Mouse (Mus musculus) A20 (cell line): ENCODE measurements at regions not wholly inside any gene's neighbourhood (a gene's known extent, or its start where the extent isn't known, plus 50 kb on each side); places are given as distances from the start of the nearest gene placed in this dataset.
"Not testable (repeated sequence)": the region's sequence is repeated elsewhere in the genome, so short reads cannot be mapped to it uniquely, and the experiment has no call there.

ENCODE experiments used
- DNase-seq: peaks from one replicate; pipeline ENCODE4 v3.0.0-alpha.2; 2011; ENCODE audit warnings: low read depth, low spot score

DNA sequence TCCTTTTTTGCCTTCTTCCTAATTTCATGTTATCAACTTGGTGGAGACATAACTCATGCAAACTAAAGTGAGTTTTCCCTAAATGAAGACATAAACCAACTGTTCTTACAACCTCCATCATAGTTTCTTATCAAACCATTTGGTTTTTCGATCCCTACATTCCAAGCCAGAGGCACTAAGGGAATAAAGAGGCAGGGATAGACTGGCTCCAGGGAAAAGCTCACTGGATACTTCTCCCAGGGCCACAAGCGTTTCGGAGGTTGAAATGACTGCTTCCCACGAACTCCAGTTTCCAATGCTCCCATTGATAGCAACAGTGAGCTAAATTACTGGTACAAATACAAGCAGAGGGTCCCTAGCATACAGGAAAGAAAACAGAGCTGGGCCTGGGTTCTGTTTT lies 178.4 kb upstream of the Otx2 start:
- no peak for DNase-seq

DNA sequence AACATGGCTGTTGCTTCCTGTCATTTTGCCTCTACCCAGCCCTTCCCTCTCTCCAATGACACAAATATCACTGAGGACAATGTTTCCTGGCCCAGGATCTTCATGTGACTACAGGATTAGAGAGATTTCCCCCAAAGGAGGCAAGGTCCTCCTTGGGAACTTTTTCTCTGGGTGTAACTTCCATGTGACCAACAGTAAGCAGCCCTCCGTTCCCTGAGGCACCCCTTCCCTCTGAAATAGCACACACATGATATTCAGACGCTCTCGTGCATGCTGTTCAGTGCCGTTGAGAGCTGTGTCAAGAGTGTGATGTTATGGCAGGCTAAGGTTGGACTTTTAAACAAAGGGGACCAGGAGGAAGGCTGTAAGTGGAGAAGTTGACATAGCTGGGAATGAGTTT lies 169.2 kb upstream of the Otx2 start:
- DNase-seq, result no peak

DNA sequence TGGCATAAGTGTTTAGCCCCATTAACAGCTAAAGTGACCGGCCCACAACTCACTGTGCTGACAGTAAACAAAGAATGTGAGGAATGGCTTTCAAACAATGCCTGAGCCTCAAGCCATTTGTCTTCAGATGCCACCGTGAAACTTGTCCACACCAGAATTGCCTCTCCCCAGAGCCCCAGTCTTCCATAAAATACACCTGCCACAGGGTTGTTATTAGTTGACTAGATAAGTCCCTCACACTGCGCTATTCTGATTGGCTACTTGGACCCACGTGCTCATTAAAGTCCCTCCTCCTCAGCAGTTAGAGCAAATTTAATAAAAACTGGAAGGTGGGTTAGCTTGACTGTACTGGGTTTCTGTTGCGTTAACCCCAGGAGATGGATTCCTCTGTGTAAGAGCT lies 167.7 kb upstream of the Otx2 start:
- peak; percentile 14 for DNase-seq

DNA sequence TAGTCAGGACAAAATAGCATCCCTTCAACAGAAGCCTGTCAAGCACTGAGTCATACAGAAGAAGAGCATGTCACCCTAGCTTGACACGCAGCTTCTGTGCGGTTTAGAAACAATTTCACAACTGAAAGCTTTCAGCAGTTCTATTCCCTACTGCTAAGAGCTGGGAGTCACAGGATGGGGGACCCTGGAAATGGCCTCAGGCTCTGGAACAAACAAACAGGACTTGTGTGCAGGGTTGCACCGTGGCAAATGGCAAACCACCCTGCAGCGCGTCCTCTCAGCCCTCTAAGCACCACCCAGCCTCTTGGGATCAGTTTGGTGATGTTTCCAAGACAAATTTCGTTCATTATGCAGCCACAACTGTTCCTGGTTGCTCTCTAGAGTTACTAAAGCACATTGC lies 163.6 kb upstream of the Otx2 start:
- no peak for DNase-seq

DNA sequence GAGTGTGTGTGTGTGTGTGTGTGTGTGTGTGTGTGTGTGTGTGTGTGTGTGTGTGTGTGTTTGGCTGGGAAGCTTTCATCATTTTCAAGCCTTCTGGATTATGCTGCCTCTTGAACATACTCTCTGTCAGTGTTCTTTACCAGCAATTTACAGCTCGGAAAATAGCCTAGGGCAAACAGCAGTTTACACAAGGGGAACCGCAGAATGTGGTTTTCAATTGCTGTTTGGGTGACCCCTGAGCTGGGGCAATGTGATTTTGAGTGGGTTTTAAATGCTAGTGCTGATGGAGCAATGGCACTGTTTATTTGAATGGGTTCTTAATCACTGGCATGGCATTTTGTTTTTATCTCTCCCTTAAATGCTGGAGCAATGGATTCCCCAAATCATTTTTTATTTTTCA lies 162.5 kb upstream of the Otx2 start:
- no peak for DNase-seq

DNA sequence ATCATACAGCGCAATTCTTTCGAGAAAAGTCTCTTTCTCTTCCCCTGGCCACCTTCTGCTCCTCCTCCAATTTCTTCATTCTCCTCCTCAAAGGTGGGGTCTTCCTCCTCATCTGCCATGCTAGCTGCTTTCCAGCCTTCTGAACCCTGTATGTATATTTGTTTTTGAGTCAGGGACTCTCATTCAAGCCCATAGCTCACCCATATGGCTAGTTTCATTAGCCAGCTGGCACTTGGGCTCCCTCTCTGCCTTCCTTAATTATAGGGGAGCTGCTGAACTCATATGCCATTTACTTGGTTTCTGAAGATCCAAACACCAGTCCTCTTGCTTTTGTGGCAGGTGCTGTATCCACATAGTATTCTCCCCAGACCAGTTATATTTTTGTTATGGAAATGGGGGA lies 160.8 kb upstream of the Otx2 start:
- no peak for DNase-seq

DNA sequence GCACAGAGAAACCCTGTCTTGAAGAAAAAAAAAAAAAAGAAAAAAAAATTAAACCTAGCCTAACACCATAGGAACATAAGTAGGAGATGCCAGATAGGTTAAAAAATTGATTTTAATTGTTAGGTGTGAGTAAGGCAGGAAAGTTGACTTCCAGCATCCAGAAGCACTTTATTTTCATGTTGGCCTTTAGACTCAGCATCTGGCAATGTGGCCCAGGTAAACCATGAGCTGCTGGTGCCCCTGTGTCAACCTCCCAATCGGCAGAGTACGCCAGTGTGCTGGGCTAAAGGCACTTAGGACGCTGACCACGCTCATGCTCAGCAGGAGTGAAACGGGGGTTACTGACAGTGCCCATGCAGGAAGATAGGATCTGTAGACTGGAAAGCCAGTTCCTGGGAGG lies 152.8 kb upstream of the Otx2 start:
- DNase-seq, result no peak

DNA sequence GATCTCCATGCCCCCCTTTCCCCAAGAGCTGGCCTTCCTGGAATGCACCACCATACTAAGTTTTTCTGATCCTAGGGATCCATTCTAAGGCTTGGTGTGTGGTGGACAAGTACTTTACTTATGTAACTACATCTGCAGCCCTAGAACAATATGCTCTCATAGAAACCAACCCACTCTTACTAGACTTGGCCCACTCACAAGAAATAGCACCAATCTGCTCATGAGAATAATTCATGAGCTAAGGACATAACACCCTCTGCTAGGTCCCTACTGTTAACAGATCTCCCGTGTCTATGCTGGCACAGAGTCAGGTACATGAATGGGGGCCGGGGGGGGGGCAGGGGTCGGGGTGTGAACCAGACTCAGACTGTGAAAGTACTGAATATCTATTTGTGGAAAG lies 150.8 kb upstream of the Otx2 start:
- DNase-seq, result no peak

DNA sequence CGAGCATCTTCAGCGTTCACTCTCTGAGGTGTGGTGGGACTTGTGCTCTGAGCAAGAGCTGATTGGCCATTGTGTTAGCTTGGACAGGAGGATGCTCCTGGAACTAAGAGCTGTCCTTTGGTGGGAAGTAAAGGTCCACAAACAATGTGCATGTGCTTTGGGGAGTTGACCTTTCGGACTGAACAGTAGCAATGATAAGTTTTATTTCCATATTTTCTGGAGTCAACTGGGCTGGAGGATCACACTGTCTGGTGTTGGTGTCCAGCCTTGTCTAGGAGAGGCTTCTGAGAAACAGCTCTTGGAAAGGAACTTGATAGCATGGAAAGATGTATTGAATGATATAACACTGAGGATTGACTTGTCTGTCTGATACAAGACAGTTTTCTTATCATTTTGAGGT lies 142.3 kb upstream of the Otx2 start:
- DNase-seq, result no peak

DNA sequence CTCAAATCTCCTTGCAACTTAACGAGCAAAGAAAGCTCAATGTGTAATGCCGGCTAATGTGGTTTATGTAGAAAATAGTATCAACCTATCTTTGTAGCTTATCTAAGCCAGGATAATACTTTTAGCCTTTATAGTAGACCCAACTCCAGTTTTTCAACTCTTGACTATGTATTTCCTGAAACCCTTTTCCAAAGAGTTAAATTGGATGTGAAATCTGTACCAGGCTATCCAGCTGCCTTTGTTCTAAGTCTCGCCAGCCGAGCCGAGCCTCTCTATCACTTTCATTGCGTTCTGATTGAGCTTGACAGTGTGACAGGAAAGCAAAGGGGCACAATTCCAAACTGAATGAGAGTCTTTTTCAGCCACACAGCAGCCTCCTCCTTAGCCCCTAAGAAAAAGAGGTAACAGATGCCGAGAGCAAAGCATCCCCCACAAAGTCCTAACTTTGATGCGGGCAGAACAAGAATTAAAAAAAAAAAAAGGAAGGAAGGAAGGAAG lies 141.7 kb upstream of the Otx2 start:
- no peak for DNase-seq

DNA sequence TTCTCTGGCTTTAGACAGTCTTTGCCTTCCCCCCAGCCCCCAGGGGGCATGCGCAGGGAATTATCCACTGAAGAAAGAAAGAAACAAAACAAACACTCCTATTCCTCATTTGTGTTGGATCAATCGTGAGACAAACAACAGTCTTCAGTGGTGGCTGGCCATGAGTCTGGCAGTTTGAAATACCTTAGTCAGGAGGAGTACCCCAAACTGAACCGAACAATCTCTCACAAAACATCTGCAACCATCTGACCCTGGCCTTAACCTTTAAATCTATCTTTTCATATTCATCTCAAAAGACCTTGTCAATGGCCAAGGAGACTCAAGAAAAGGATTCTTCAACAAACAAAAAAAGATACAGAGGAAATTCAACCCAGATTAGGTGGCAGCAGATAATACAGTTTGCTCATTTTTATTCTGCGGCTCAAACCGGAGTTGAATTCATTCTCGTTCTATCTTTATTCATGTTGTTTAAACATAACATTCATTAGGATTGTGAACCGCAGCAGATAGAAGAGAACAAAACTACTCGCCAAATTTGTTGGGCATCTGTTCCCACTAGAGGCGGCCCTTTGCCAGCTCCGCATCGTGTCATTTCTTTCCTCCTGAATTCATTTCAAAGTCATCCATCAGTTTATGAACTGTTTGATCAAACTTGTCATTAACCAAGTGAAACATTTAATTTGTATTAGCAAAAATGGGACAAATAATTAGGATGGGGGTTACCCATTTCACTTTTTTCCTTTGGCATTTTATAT lies 139.3 kb upstream of the Otx2 start:
- no peak for DNase-seq

DNA sequence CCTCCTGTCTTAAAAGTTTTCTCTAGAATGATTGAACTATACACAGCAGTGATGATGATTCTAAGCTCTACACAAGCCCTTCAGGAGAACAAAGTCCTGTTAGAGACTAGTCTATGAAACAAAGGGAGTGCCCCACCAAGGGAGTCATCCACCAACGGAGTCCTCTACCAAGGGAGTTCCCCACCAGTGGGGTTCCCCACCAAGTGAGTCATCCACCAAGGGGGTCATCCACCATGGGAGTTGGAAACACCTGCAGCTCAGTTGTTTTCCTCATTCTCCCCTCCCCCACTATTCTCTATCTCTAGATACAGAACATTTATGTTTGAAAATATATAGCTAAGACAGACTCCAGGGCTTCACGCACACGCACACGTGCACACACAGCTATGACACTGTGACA lies 130.5 kb upstream of the Otx2 start:
- peak; percentile 14 for DNase-seq

DNA sequence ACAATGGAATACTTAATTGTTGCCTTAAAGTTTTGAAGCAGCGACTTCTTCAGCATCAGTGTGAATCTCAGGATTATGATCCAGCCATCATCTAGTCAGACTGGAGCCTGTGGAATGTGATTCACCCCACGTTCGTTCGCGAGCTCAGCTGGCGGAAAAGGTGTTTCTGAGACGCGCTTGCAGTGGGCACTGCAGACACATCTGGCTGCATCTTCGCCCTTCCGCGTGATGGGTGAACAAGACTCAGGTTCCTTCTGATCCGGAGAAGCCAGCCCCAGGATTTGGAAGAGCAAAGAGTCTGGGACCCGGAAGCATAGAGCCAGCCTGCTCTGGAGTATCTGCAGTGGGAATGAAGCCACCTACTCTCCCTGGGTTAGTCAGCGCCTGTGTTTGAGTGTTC lies 127.7 kb upstream of the Otx2 start:
- no peak for DNase-seq

DNA sequence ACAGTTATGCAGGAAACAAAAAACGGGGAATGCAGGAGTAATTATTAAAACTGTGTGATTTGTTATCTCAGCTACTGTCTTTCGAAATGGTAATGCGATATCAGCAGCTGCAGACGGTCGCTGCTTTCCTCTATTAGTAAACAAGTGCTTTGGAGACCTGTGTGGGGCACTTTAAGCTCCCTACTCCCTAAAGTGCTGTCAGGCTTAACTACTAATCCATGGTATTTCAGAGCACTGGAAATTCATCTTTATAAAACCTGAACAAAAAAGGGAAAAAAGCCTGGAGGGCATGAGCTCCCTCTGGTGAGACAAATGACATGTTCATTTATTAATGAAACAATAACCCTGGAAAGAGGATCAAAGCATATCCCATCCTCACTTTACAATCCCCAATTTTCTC lies 127.2 kb upstream of the Otx2 start:
- DNase-seq, result no peak

DNA sequence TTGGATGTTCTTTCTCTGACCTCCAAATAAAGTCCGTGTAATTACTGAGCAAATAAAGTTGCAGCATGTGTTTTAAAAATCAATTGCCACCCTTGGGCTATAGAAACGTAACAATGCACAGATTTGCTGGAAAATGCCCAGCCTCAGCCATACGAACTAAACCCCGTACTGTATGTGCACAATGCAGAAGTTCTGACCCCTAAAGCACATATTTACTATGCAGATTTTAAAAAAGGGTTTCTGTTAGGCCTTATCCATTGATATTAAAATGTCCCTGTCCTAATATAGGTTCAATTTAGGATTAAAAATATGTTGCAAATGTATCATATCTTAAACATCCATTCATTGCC lies 126.5 kb upstream of the Otx2 start:
- no peak for DNase-seq

DNA sequence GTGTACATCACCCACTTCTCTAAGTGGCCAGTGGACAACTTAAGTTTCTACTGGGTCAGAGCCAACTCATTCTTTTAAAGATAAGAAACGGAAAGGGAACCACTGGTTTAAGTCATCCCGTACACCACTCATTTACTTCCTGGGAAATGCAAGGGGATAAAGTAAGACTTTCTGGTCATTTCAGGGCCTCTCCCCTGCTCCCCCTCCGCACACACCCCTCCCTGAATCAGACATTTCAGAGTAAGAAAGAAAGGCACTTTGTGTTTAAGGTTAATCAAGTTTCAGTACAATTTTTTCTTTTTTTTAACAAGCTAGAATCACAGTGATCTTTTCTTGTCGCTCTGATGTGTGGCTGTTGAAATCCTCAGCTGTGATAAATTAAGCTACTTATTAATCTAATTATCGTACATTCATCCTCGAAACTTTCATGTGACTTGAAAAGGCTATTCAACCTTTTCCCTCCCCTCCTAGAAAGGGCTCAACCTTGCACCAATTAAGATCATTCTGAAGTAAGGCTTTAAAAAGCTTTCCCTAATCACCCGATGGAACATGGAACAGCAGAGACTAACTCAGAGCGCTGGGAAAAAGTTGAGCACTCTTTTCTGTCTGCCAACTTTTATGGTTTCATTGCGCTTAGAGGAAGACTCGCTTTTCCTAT lies 126.0 kb upstream of the Otx2 start:
- DNase-seq, result no peak

DNA sequence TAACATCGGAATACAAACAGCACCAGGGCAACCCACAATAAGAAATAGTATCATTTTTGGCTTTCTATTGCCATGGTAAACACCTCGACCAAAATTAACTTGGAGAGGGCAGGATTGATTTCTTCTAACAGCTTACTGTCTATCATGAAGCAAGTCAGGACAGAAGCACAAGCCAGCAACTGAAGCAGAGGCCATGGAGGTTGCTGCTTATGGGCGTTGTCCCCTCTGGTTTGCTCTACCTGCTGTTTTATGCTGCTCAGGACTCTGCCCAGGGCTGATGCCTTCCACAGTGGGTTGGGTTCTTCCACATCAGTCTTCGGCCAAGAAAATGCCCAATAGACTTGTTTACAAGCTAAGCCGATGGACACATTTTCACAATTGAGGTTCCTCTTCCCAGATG lies 117.9 kb upstream of the Otx2 start:
- no peak for DNase-seq

DNA sequence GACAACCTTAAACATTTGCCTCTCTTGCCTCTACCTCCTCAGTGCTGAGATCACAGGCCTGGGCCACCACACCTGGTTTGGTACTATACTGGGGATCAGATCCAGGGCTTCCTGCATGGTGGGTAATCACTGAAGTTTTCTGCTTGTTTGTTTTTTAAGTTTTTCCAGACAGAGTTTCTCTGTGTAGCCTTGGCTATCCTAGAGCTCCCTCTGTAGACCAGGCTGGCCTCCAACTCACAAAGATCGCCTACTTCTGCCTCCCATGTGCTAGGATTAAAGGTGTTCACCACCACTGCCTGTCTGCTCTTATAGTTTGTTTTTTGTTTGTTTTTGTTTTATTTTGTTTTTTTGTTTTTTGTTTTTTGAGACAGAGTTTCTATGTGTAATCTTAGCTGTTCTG lies 105.7 kb upstream of the Otx2 start:
- peak; percentile 7 for DNase-seq

DNA sequence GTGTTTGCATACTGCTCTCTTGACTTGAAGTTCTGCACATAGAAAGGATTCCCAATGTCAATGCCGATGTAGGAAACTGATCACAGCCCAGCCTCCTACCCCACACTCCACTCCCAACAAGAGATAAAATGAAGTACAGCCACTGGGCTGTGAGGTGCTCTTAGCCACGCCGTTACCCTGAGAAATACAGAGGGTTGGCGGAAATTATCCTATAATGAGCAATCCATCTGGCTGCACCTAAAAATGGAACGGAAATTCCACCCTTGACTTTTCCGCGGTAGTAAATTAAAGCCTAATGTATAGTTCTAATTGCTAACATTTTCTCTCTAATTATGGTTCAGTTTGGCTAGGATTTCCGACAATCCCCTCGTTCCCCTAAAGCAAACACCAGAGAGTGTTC lies 97.2 kb upstream of the Otx2 start:
- no peak for DNase-seq

DNA sequence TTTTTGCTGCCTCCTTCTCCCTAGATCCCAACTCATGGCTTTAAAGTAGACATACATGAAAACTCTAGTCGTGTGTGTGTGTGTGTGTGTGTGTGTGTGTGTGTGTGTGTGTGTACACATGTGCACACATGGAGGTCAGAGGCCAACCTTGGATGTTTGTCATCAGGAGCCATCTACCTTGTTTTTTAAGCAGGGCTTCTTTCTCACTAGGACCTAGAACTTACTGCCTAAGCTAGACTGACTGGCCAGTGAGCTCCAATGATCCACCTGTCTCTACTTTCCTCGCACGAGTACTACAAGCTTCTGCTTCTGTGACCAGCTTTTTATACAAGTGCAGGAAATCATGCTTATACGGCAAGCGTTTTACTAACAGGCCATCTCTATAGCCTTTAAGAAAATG lies 89.1 kb upstream of the Otx2 start:
- DNase-seq, result no peak

DNA sequence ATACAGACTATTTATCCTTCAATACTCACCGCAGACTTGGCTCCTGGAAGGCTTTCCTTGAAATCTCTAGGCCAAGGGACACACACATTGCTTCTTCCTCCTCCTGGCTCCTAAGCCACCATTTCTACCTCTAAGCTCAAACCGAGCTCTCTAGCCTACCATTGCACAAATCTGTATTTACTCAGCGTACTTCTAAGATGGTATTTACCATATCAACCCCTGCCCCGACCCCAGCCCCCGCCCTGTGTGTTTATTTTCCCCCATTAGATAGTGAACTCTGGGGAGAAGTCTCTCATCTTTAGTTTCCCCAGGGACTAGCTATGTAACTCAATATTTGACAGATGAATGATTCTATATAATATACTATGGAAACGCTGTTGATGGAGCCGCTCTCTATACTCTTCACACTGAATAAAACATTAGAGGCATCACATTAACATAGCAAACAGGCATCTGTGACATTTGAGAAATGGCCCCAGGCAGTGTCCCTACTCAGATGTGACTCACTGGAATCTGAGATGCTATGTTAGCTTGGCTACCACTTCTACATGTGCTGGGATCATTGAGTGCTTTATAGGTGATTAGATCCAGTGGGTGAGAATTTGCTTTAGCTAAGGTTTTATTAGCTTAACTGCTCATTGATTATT lies 87.5 kb upstream of the Otx2 start:
- DNase-seq, result no peak

DNA sequence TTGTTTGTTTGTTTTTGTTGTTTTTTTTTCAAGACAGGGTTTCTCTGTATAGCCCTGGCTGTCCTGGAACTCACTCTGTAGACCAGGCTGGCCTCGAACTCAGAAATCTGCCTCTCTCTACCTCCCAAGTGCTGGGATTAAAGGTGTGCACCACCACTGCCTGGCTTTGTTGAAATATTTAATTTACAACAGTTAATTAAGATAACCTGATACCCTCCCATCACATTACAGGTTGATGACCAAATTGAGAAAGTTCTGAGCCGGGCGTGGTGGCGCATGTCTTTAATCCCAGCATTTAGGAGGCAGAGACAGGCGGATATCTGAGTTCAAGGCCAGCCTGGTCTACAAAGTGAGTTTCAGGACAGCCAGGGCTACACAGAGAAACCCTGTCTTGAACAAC lies 81.5 kb upstream of the Otx2 start:
- DNase-seq, result not testable (repeated sequence)

DNA sequence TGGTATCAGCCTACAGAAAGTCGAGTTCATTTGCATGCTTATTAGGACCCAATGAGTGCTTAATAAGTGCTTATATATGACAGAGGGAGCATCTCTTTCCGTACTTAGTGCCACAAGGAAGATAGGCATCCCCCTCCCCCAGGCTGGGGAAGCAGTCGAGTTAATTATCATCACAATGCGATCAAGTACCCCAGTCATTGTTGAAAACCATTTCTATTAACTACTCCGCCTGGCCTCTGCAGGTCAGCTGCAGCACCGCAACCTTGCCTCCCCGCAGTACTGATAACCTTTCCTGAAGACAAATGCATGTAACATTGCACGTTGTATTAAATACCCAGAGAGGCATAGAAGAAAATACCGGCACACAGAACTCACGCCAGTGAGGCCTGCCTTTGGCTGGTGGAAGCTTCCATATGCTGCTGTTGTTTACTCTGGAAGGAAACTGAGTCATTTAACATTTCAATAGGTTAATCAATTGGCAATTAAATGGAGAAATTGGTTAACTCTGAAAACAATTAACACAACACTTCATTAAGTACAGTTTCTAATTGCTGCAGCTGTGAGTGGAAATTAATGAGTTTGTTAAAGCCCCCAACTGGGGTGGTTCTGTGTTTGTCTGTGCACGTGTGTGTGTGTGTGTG lies 80.6 kb upstream of the Otx2 start:
- no peak for DNase-seq
